Mouse (Mus musculus) left cerebral cortex, adult 2 months (tissue): ENCODE measurements around the gene Ralb. TPM values are rescaled to one million over a fixed set of nuclear protein-coding genes. Genes with fewer than 3 reads are reported as not detected.

ENCODE experiments used
- DNase-seq, 2 experiments: peaks; one replicate each; pipeline ENCODE4 v3.0.0; 2021 to 2022; ENCODE audit warnings: low spot score in 2 of 2, mixed read lengths in 1 of 2; ENCODE audit errors: extremely low spot score in 1 of 2
- H3K27ac ChIP-seq: fragments of 200-600 bp; 2 replicates; pipeline ENCODE4 v1.8.1; 2022
- H3K4me3 ChIP-seq: fragments of 200-600 bp; 2 replicates; pipeline ENCODE4 v1.8.1; 2022
- CTCF ChIP-seq: fragments of 200-600 bp; IDR thresholded peaks from 2 replicates; pipeline ENCODE4 v1.8.1; 2022; ENCODE audit warnings: antibody characterized with exemption, mild to moderate bottlenecking, moderate library complexity
- intact Hi-C: fragments of 180-260 bp; cut with DNase I; formaldehyde crosslinking; loops from one replicate; pipeline ENCODE4 v1.15.1; 2025
- total RNA-seq, 2 experiments: library from RNA; stranded (reverse); gene quantifications; 2 replicates each; pipeline ENCODE4 v1.2.3; 2021

The Ralb gene
- total RNA-seq, 2 experiments from 2014 or later = 21.1 to 25.9 TPM

GRCm38 (mm10) chr1:119540836-119541557, 36.4 kb upstream of the Ralb start:
- TF ChIP-seq CTCF = no peak
- intact Hi-C loops = loop anchor here (5.0 kb wide), 1 partner anchor 449 kb away; no protein-coding TSS in a partner anchor

GRCm38 (mm10) chr1:119539252-119539651, 34.7 kb upstream of the Ralb start:
- intact Hi-C loops = no loop called here
- no peak overlapping the region for H3K4me3 ChIP-seq
- H3K27ac ChIP-seq = no peak overlapping the region
- no peak for DNase-seq
- no peak for TF ChIP-seq CTCF

More at GRCm38 (mm10) chr1:119540836-119541557, 36.4 kb upstream of the Ralb start:
- no peak for DNase-seq
- Histone ChIP-seq H3K27ac (no peak overlapping the region), H3K4me3 (no peak overlapping the region)

DNA sequence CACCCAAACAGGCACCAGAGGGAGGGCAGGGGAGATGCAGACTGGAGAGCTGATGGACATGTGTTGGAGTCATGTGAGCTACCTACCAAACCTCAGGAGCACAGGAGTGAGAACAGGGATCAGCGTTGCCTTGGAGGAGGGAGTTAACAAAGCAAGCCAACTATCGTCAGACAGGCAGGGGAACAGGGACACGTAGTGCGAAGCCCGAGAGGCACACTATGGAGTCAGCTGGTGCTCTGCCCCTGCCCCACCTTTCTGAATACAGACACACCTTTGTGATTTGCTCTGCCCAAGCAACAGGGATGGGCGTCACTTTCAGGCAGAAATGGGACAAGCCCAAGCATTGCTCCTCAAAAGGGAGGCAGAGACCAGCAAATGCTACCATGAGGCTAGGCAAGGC, 33.1 kb upstream of the Ralb start:
- intact Hi-C loops = no loop called here
- Histone ChIP-seq H3K27ac (no peak overlapping the region), H3K4me3 (no peak overlapping the region)
- no peak for DNase-seq
- TF ChIP-seq CTCF = no peak

- Histone ChIP-seq H3K4me3 (no peak overlapping the region), H3K27ac (no peak overlapping the region)
- intact Hi-C loops = no loop called here
- TF ChIP-seq CTCF = no peak
- DNase-seq = no peak
Measured at GRCm38 (mm10) chr1:119536122-119536521, 31.5 kb upstream of the Ralb start.

DNA sequence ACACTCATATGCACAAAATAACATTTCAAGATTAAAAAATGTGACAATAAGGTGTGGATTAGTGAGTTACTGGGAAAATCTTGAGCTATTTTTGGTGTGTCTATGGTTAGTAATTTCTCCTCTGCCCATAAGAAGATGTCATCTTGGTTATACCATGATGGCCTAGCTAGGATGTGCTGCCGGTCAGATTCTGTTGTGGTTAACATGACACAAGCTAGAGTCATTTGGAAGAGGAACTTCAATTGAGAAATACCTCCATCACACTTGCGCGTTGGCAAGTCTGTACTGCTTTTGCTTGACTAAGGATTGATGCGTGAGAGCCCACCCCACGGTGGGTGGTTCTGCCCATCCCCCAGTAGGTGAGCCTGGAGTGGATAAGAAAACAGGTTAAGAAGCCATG, 29.7 kb upstream of the Ralb start:
- Histone ChIP-seq H3K4me3 (no peak overlapping the region), H3K27ac (no peak overlapping the region)
- TF ChIP-seq CTCF = no peak
- no peak for DNase-seq
- intact Hi-C loops = loop anchor here (5.0 kb wide), 1 partner anchor 447 kb away; no protein-coding TSS in a partner anchor

GRCm38 (mm10) chr1:119533093-119533805, 28.7 kb upstream of the Ralb start:
- DNase-seq = no peak

DNA sequence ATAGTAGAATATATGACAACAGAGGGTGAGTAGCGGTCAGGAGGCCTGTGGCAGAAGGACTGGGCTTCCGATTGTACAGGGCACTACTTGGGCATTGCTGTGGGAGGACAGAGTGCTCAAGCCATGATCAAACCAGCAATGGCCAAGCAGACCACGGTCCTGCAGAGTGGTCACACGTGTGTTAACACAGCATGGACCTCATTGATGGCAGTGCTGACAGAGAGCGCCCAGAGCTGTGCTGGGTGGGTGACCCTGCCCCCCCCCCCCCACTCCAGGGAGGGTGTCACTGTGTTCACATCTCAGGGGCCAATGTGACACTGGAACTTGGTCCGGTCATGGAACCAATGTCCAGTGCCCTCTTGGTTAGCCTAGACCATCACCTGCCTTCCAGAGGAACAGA, 27.6 kb upstream of the Ralb start:
- Histone ChIP-seq H3K27ac (no peak overlapping the region), H3K4me3 (no peak overlapping the region)
- DNase-seq = no peak
- no peak for TF ChIP-seq CTCF
- intact Hi-C loops = loop anchor here (5.0 kb wide), 1 partner anchor 445 kb away; no protein-coding TSS in a partner anchor

More at GRCm38 (mm10) chr1:119533093-119533805, 28.7 kb upstream of the Ralb start:
- TF ChIP-seq CTCF = no peak
- H3K27ac ChIP-seq = no peak overlapping the region
- intact Hi-C loops = loop anchor here (5.0 kb wide), 1 partner anchor 446 kb away; no protein-coding TSS in a partner anchor
- H3K4me3 ChIP-seq = no peak overlapping the region

DNA sequence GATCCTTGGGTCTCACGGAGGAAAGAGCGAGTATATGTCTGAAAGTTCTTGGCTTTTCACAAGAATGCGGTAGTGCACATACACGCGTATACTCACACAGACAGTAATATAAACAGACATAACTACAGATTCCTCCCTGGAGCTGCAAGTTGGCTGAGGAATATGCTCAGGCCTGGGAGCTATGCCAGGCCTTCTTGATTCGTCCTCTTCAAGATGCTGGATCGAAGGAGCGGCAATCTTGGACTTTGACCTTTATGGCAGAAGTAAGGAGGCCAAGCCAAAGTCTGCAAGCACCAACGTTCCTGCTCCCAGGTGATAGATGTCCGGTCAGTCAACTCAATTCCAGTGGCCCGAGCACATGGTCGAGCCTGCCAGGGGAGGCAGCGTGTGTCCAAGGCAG, 26.3 kb upstream of the Ralb start:
- TF ChIP-seq CTCF = no peak
- Histone ChIP-seq H3K4me3 (no peak overlapping the region), H3K27ac (no peak overlapping the region)
- no peak for DNase-seq
- intact Hi-C loops = loop anchor here (5.0 kb wide), 1 partner anchor 444 kb away; no protein-coding TSS in a partner anchor

- intact Hi-C loops = loop anchor here (2.0 to 5.0 kb wide), 2 partner anchors 21 to 69 kb away; partner anchors contain the start of gene Ralb
Measured at GRCm38 (mm10) chr1:119525689-119526591, 21.3 kb upstream of the Ralb start, which contains the start of gene Tmem185b. Gene Tmem185b, plus strand, starts transcription at chr1:119526160.

GRCm38 (mm10) chr1:119525004-119525444, 20.4 kb upstream of the Ralb start:
- no peak for DNase-seq
- TF ChIP-seq CTCF = no peak; the same call in 1 of the 2 replicates
- Histone ChIP-seq H3K4me3 (peak overlapping the region; percentile 60), H3K27ac (no peak overlapping the region)
- intact Hi-C loops = loop anchor here (5.0 kb wide), 1 partner anchor 68 kb away; no protein-coding TSS in a partner anchor

More at GRCm38 (mm10) chr1:119525689-119526591, 21.3 kb upstream of the Ralb start, which contains the start of gene Tmem185b:
- no peak for TF ChIP-seq CTCF
- peak within 1 kb of the TSS; percentile 60 for H3K4me3 ChIP-seq
- peak; percentile 88 to 89 for DNase-seq
- H3K27ac ChIP-seq = peak within 1 kb of the TSS; percentile 93

DNA sequence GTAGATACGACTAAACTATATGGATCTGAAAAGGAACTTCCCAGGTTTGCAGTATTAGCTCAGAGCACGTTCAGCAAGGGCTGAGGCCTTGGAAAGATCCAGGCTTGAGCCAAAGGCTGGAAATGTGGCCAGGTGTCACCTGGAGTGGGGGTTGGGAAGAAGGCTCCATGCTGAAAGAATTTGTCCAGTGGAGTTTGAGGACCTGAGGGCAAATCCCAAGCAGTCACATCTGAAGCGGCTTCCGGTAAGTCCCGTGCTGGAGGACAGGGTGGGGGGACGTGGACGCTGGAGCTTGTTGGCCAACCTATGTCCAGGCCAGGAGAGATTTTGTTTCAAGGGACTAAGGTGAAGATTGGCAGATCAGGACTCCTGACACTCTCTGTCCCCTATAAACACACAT, 19.2 kb upstream of the Ralb start:
- no peak for TF ChIP-seq CTCF
- Histone ChIP-seq H3K4me3 (no peak overlapping the region), H3K27ac (no peak overlapping the region)
- intact Hi-C loops = no loop called here
- DNase-seq = no peak
